Mouse (Mus musculus) embryonic facial prominence, embryonic 14.5 days (tissue): Measurements from ENCODE around the gene Wipi1. TPM values are rescaled to one million over a fixed set of nuclear protein-coding genes. Genes with fewer than 3 reads are reported as not detected.

Experiments used
- ATAC-seq: fragments of 200-750 bp; cut with Nextera tagmentation; 2 replicates; pipeline ENCODE4 v1.8.0; 2017; ENCODE audit warnings: low read depth, moderate number of reproducible peaks, moderate TSS enrichment
- DNase-seq: peaks from one replicate; pipeline ENCODE4 v3.0.0-alpha.2; 2015; ENCODE audit warnings: low spot score
- H3K27ac ChIP-seq: fragments of 300-500 bp; sonication (generic); replicated peaks from 2 replicates; pipeline ENCODE4 v1.5.1; 2014; ENCODE audit warnings: low read depth, mild to moderate bottlenecking, low read length, moderate library complexity
- H3K27me3 ChIP-seq: fragments of 300-500 bp; sonication (generic); replicated peaks from 2 replicates; pipeline ENCODE4 v1.6.1; 2014; ENCODE audit warnings: low read length; ENCODE audit not compliant: control insufficient read depth, insufficient read depth
- H3K36me3 ChIP-seq: fragments of 300-500 bp; sonication (generic); 2 replicates; pipeline ENCODE4 v1.6.1; 2014; ENCODE audit warnings: low read length, mixed read lengths; ENCODE audit not compliant: control insufficient read depth, insufficient read depth
- H3K4me1 ChIP-seq: fragments of 300-500 bp; sonication (generic); 2 replicates; pipeline ENCODE4 v1.6.1; 2014; ENCODE audit warnings: antibody characterized with exemption, low read length; ENCODE audit not compliant: control insufficient read depth, insufficient read depth
- H3K4me2 ChIP-seq: fragments of 300-500 bp; sonication (generic); 2 replicates; pipeline ENCODE4 v1.6.1; 2014; ENCODE audit warnings: low read depth, mild to moderate bottlenecking, low read length, moderate library complexity, mixed read lengths
- H3K4me3 ChIP-seq: fragments of 300-500 bp; sonication (generic); 2 replicates; pipeline ENCODE4 v1.5.1; 2014; ENCODE audit warnings: low read depth, mild to moderate bottlenecking, low read length
- H3K9ac ChIP-seq: fragments of 300-500 bp; sonication (generic); 2 replicates; pipeline ENCODE4 v1.6.1; 2014; ENCODE audit warnings: low read depth, mild to moderate bottlenecking, low read length, moderate library complexity, mixed read lengths
- H3K9me3 ChIP-seq: fragments of 300-500 bp; sonication (generic); 2 replicates; pipeline ENCODE4 v1.6.1; 2016; ENCODE audit warnings: low read length; ENCODE audit not compliant: control insufficient read depth
- WGBS: fragments of 180-500 bp; shearing (Covaris S2); extraction: QIAGEN DNeasy Blood & Tissue Kit; methylation state at CpG from one replicate; pipeline ENCODE4 v1.1.7; 2014; 5-methylcytosine and 5-hydroxymethylcytosine counted together
- polyA plus RNA-seq: library from polyadenylated mRNA; unstranded; fragments of >200 nt; fragmentation: Nextera tagmentation; extraction: Ambion mirVana; gene quantifications from 2 replicates; pipeline ENCODE4 v1.2.1, GENCODE M21; 2014

The Wipi1 gene
- polyA plus RNA-seq, 1 experiment from 2014 or later = 36.1 TPM

GRCm38 (mm10) chr11:109546305-109547001 lies 65.3 kb downstream of the Wipi1 start:
- no peak overlapping the region for H3K4me2 ChIP-seq
- H3K27me3 ChIP-seq = no peaks in the 10 kb centered on the region
- H3K4me3 ChIP-seq = no peak overlapping the region
- no peak overlapping the region for H3K27ac ChIP-seq
- no peak for ATAC-seq
- peaks cover 22% of the 10 kb centered on the region for H3K4me1 ChIP-seq
- DNase-seq = peak; percentile 42
- H3K36me3 ChIP-seq = no peaks in the 10 kb centered on the region
- no peak overlapping the region for H3K9ac ChIP-seq
- no peaks in the 10 kb centered on the region for H3K9me3 ChIP-seq
- 58% methylated on average over 16 of the region's 16 CpGs for WGBS

DNA sequence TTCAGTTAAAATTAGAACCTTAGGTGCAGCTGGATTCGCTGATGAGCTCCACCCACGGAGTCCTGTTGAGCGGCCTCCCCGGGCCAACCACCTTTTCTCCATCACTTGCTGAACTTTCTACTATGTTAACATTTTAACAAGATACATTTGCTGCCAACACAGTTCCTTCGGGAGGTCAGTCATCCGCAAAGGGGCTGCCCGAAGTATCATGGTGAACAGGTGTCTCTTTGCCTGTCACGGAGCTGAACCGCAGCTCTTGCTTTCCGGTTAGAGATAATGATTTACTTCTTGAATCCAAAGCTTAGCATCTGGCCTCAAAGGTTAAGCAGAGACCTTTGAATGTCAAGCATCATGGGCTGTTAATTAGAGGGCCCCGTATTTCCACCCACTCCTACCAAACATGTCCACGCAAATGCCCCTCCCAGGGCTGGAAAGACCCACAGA lies 66.0 kb downstream of the Wipi1 start:
- no peaks in the 10 kb centered on the region for H3K9me3 ChIP-seq
- H3K4me2 ChIP-seq = no peak overlapping the region
- 43% methylated on average over 12 of the region's 12 CpGs for WGBS

GRCm38 (mm10) chr11:109545265-109545664 lies 66.5 kb downstream of the Wipi1 start:
- H3K4me1 ChIP-seq = peaks cover 22% of the 10 kb centered on the region
- DNase-seq (no peak), ATAC-seq (peak; percentile 16; the same call in 1 of the 2 replicates)
- H3K27ac ChIP-seq = no peak overlapping the region
- no peaks in the 10 kb centered on the region for H3K27me3 ChIP-seq
- H3K4me3 ChIP-seq = no peak overlapping the region
- WGBS = 39% methylated on average over 7 of the region's 7 CpGs
- no peak overlapping the region for H3K4me2 ChIP-seq
- no peak overlapping the region for H3K9ac ChIP-seq
- H3K9me3 ChIP-seq = no peaks in the 10 kb centered on the region
- H3K36me3 ChIP-seq = no peaks in the 10 kb centered on the region

More for the DNA sequence above, 66.0 kb downstream of the Wipi1 start:
- no peak overlapping the region for H3K27ac ChIP-seq
- peaks cover 22% of the 10 kb centered on the region for H3K4me1 ChIP-seq
- H3K9ac ChIP-seq = no peak overlapping the region
- ATAC-seq (peak; percentile 41; the same call in 1 of the 2 replicates), DNase-seq (peak; percentile 45)
- no peaks in the 10 kb centered on the region for H3K27me3 ChIP-seq
- H3K36me3 ChIP-seq = no peaks in the 10 kb centered on the region
- no peak overlapping the region for H3K4me3 ChIP-seq

DNA sequence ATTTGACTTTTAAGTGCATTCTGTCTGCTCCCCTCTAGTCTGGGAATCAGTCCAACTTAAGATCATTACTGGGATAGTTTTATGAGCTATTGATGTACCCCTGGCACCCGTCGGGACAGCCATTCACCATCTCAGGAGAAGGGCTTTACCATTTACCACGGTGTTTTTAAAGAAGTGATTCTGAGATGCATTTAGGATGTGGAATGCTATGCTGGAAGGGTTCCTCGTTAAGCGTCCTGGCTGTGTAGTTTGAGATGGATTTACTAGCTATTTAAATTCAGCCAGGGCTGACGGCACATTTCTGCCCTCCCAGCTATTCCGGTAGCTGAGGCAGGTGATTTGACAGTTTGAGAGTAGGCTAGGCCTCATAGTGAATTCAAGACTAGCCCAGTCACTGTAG lies 67.3 kb downstream of the Wipi1 start:
- Histone ChIP-seq H3K27ac (no peak overlapping the region), H3K4me3 (no peak overlapping the region), H3K4me2 (no peak overlapping the region), H3K9me3 (no peaks in the 10 kb centered on the region), H3K9ac (no peak overlapping the region), H3K27me3 (no peaks in the 10 kb centered on the region), H3K36me3 (no peaks in the 10 kb centered on the region), H3K4me1 (peaks cover 22% of the 10 kb centered on the region)
- peak; percentile 12 for DNase-seq
- no peak for ATAC-seq
- 53% methylated on average over 7 of the region's 7 CpGs for WGBS

GRCm38 (mm10) chr11:109543466-109543865 lies 68.3 kb downstream of the Wipi1 start:
- Histone ChIP-seq H3K9me3 (no peaks in the 10 kb centered on the region), H3K4me3 (no peak overlapping the region), H3K9ac (no peak overlapping the region), H3K36me3 (no peaks in the 10 kb centered on the region), H3K4me2 (no peak overlapping the region), H3K27me3 (no peaks in the 10 kb centered on the region), H3K4me1 (peaks cover 22% of the 10 kb centered on the region), H3K27ac (no peak overlapping the region)
- ATAC-seq = no peak
- no peak for DNase-seq
- WGBS = 73% methylated on average over 9 of the region's 9 CpGs

GRCm38 (mm10) chr11:109539290-109539689 lies 72.5 kb downstream of the Wipi1 start:
- DNase-seq (peak; percentile 56), ATAC-seq (no peak)
- 41% methylated on average over 6 of the region's 6 CpGs for WGBS
- Histone ChIP-seq H3K9ac (no peak overlapping the region), H3K27ac (peak overlapping the region; percentile 48; the same call in 1 of the 2 replicates), H3K4me3 (no peak overlapping the region), H3K4me2 (no peak overlapping the region), H3K27me3 (no peaks in the 10 kb centered on the region), H3K9me3 (no peaks in the 10 kb centered on the region), H3K4me1 (peaks cover 3% of the 10 kb centered on the region), H3K36me3 (no peaks in the 10 kb centered on the region)

GRCm38 (mm10) chr11:109536939-109537338 lies 74.8 kb downstream of the Wipi1 start:
- ATAC-seq (no peak), DNase-seq (no peak)
- H3K4me3 ChIP-seq = no peak overlapping the region
- H3K4me1 ChIP-seq = no peaks in the 10 kb centered on the region
- no peaks in the 10 kb centered on the region for H3K36me3 ChIP-seq
- WGBS = 50% methylated on average over 5 of the region's 5 CpGs
- no peak overlapping the region for H3K4me2 ChIP-seq
- no peak overlapping the region for H3K27ac ChIP-seq
- no peaks in the 10 kb centered on the region for H3K27me3 ChIP-seq
- H3K9ac ChIP-seq = no peak overlapping the region
- H3K9me3 ChIP-seq = no peaks in the 10 kb centered on the region

- Histone ChIP-seq H3K27ac (no peak overlapping the region), H3K27me3 (no peaks in the 10 kb centered on the region), H3K4me1 (no peaks in the 10 kb centered on the region), H3K36me3 (no peaks in the 10 kb centered on the region), H3K4me2 (no peak overlapping the region), H3K9ac (no peak overlapping the region), H3K9me3 (no peaks in the 10 kb centered on the region), H3K4me3 (no peak overlapping the region)
- no peak for DNase-seq
- 81% methylated on average over 6 of the region's 6 CpGs for WGBS
- ATAC-seq = no peak
These were observed 75.8 kb downstream of the Wipi1 start for GRCm38 (mm10) chr11:109535966-109536365.

- no peaks in the 10 kb centered on the region for H3K4me1 ChIP-seq
- H3K9ac ChIP-seq = no peak overlapping the region
- H3K4me3 ChIP-seq = no peak overlapping the region
- no peak overlapping the region for H3K27ac ChIP-seq
- ATAC-seq (no peak), DNase-seq (no peak)
- no peaks in the 10 kb centered on the region for H3K9me3 ChIP-seq
- no peaks in the 10 kb centered on the region for H3K36me3 ChIP-seq
- H3K4me2 ChIP-seq = no peak overlapping the region
- WGBS = 77% methylated on average over 4 of the region's 4 CpGs
- no peaks in the 10 kb centered on the region for H3K27me3 ChIP-seq
These were observed 81.7 kb downstream of the Wipi1 start for GRCm38 (mm10) chr11:109530030-109530429.
